Mouse (Mus musculus): ENCODE measurements around the gene Ctrb1. TPM values are rescaled to one million over a fixed set of nuclear protein-coding genes. Genes with fewer than 3 reads are reported as not detected.

The Ctrb1 gene
- total RNA-seq (2023), result not detected

GRCm38 (mm10) chr8:111690960-111691445 is at the start of gene Ctrb1:
Ctrb1 (minus strand) TSS chr8:111691010.

DNA sequence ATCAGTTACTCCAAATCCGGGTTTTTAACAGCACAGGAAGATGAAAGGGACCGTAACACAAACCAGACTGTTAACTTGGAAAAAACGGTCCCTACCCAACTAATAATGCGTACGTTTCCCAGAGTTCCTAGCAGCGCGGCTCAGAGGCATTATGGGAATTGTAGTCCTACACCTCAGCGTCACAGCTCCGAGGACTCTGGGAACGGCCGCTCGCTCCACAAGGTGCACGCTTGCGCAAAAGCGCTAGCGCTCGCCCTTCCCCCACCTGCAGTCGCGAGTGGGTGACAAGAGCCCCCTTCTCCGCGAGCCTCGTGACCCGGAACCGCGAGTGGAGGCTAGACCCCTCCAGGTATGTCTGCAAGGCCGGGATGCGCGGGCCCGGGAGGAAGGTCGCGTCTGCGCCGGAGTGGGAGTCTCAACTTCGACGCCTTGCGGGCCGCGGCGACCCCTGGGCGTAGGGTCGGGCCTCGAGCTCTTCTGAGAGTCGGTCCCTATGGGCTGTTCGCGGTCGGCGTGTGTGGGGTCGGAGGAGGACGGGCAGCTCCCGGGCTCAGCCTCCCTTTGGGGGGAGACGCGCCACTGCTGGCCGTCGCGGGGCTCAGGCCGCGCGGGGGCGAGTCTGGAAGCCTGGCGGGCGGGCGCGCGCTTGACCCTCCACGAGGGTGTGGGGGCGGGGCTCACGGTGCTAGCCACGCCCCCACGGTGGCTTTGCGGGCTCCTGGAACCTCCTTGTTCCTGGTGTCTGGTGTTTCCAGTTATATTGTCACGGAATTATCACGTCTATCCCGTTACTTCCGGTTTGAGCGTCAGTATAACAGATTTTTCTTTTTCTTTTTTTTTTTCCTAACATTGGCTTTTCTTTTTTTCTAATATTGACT is 47.3 kb downstream of the Ctrb1 start, which contains the start of gene Zfp1:
TSS of gene Zfp1 (plus strand) at position 138 of the 878 bp plus-strand sequence.

Other genes with a start within 250 kb of the Ctrb1 start
- 10 to 100 TPM; 11.9 to 15.2 TPM for gene Wdr59, start 168.9 kb downstream of the Ctrb1 start, total RNA-seq (2023)
- gene Znrf1, start 154.9 kb downstream of the Ctrb1 start, total RNA-seq (2023), result 100 to 1,000 TPM; 133 TPM
- under 1 TPM; 0.65 to 0.67 TPM for gene Ldhd, start 60.6 kb downstream of the Ctrb1 start, total RNA-seq (2023)
- gene Zfp1, start 47.6 kb downstream of the Ctrb1 start, total RNA-seq (2023), result 10 to 100 TPM; 17.4 to 19.1 TPM
- not detected for gene Bcar1, start 52.8 kb upstream of the Ctrb1 start, total RNA-seq (2023)
- 10 to 100 TPM; 35.3 to 45.2 TPM for gene Cfdp1, start 163.3 kb upstream of the Ctrb1 start, total RNA-seq (2023)
- gene Tmem170, start 185.7 kb upstream of the Ctrb1 start, total RNA-seq (2023), result 1 to 10 TPM; 3.3 to 3.8 TPM
- not detected for gene Chst5, start 219.4 kb upstream of the Ctrb1 start, total RNA-seq (2023)
- under 1 TPM; 0.41 to 0.50 TPM for gene Tmem231, start 242.9 kb upstream of the Ctrb1 start, total RNA-seq (2023)
- gene Gabarapl2, start 249.7 kb upstream of the Ctrb1 start, total RNA-seq (2023), result 100 to 1,000 TPM; 120 to 127 TPM

Measured in T-cell, adult 66 days (primary cell).